Mouse (Mus musculus): ENCODE results near the gene Psmc1.

Gene Psmc1

DNA sequence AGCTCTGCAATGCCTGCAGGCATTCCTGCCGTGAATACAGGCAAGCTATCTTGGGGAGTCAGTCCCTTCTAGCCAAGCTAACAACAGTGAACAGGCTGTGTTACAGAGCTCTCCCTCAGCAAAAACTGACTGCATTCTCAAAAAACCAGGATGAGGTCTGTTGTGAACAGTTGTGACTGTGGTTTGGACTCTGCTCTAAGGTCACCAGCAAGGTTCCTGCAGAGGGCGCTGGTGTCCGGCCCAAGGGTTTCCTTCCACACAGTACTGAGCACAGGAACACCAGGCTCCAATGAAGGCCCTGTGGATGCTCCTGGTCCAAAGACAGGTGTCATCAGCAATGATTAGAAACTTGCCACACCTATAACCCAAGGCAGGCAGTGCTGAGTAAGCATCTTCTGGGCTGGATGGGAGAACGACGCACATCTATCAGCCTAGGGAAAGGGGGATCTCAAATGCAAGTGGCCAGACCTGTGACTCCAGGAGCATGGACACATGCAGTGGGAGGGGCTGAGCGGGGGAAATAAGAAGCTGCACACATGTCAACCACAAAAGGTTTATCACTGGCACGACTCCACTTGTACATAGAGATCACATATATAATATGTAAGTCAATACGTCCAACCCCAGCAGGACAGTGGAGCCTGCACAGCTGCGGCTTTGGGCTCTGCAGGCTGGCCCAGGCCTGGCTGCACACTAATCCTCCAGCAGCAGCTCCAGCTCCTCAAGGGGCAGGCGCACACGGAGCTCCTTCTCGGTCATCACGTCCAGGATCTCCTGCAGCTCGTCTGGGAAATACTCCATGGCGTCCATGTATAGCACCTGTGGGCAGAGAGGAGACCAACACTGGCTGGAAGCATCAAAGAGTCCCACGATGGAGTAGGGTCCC lies 15.2 kb downstream of the Psmc1 start:
- no peak for DNase-seq

DNA sequence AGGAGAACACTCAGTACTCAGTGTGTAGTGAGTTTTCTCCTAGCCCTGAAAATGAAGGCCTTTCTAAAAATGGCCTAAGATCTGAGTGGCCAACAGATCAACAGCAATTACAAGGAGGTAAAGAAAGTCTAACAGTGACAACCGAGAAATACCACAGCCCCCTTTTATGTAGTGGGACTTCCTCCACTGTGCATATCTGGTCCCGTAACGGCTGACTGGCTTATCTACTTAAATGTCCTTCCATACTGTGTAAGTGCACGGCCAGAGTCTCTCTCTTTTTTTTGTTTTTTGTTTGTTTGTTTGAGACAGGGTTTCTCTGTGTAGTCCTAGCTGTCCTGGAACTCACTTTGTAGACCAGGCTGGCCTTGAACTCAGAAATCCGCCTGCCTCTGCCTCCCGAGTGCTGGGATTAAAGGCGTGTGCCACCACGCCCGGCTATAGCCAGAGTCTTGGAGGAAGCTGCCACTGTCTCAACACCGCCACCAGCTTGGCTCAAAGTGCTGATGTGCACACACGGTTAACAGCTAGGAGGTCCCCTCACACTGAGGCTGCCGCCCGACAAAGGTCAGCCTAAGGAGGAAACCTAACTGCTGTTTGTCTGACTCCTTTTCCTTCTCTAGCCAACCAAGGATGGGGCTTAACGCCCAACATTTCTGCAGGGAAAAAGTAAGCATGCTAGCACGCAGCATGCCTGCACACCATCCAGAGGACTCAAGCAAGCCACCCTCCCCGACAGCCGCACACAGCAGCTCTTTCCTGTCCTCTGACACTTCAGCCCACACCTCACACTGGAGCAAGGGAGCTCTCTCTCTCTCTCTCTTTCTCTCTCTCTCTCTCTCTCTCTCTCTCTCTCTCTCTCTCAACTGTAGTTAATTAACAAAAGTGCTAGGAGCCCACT lies 17.3 kb downstream of the Psmc1 start:
- peak; percentile 50 to 59 for DNase-seq

DNA sequence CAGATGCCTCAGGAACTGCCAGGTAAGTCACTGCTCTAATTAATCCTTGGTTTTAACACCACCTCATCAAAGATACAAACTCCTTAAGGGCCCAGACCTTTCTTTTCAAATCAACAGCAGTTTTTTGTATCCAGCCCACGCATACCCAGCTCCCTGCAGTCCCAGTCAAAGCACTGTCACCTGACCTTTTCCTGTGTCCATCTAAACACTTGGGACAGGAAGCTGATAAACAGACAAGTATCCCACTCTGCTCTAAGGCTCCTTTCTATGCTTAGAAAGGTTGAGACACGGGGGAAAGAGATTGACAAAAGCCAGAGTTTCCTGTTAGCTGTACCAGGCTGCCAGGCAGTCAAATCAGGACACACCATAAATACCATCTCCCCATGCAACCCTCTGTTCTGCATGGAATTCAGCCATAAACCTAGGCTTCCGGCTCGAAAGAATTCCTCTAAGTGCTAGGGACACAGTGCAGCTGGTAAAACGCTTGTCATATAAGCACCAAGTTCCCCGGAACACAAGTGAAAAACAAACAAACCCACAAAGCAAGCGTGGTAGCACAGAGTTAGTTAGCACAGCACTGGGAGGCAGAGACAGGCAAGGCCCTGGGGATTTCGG lies 18.0 kb downstream of the Psmc1 start:
- DNase-seq, result peak; percentile 49 to 70

DNA sequence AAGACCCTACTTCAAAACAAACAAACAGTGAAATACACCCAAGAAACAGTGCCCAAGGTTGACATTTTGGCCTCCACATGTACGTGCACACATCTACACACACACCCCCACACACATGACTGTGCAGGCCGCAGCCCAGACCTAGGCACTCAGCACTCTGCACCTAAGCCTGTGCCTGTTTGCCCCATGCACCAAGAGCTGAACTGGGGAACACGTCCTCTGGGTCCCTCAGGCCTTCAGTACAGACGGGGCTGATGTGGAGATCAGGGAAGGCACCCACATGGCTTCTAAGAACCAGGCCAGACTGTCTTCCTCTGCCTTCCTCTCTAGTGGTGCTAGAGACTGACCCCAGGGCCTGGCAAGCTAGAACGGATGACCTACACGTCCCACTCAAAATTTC lies 18.6 kb downstream of the Psmc1 start:
- DNase-seq, result no peak

DNA sequence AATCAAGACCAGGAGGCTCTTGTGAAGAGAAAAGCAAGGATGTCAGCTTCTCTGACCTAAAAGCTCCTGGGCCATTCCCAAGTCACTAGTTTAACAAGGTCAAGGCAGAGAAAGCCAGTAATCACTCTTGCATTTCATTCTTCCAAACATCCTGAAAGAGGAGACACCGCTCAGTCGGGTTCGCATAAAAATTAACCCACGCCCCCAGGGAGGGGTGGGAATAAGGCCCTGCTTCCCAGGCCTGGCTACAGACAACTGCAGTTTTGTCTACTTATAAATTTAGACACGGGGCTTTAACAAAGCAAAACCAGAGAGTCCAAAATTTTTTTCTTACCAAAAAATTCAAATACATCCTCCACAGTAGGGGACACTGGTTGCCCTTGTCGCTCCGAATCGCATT lies 19.0 kb downstream of the Psmc1 start:
- no peak for DNase-seq

DNA sequence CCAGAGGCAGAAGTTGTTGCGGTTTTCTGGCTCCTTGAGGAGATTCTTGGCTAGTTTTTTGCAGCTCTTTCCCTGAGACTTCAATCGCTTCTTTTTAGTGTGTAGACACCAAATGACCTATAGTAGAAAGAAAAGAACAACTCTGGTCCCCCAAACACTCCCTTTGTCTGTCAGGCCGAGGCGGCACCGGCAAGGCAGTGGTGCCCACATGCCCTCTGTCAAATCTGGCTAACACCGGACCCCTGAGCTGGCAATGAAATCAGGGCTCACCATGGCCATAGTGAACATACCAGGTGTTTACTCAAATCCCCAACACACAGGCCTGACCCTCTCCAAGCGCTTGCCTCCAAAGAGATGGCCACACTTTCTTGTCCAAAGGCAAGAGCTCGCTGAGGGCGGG lies 21.2 kb downstream of the Psmc1 start:
- DNase-seq, result no peak

DNA sequence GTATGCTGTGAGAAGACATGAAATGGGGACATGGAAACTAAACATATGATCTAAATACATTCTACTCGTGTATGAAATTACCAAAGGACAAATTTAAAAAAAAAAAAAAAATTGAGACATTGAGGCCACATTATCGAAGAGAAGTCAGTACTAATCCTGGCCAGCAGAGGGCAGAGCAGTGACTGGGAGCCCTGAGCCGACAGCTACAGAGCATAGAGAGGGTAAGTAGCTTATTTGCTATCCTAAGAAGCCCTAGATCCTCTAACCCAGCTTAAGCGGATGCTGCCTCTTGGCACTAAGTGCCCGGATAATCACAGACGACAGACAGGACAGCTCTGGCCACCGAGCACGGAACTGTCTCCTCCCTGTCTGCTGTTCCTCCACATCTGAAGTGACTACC lies 21.7 kb downstream of the Psmc1 start:
- DNase-seq, result peak; percentile 47 to 66

DNA sequence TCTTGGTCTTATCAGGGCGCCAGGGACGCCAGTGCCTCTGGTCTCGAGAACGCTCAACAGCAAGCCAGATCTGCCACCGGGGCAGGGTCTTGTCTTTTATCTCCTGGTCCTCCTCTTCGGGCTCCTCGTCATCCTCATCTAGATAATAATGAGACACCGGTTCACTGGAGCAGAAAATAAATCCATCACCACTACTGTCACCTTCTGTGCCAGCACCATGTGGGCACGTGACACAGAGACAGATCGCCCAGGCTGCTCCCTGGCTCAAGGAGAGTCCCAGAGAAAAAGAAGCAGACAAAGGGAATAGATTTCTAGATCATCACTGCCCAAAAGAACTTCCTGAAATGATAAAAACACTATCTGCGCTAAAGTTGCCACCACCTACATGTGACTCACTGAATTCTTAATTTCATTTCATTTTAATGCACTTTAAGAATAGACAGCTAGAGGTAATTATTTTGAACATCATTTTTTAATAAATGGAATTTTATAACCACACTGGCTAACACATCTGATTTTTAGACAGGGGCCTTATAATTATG lies 24.5 kb downstream of the Psmc1 start:
- no peak for DNase-seq

DNA sequence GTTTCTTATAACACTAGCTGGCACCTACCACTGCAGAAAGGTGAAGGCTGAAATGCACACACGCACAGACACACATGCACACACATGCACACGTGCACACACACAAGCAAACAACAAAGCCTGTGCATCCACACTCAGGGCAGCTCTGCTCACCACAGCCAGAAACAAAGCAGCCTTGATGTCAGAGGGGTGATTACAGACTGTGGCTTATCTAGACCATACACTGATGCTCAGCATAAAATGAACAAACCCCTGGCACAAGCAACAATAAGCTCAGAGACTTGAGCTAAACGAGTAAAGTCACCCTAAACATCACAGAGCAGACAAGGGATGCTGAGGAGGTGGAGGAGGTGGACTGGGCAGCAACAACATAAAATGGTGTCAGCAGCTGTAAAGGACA lies 25.2 kb downstream of the Psmc1 start:
- no peak for DNase-seq

DNA sequence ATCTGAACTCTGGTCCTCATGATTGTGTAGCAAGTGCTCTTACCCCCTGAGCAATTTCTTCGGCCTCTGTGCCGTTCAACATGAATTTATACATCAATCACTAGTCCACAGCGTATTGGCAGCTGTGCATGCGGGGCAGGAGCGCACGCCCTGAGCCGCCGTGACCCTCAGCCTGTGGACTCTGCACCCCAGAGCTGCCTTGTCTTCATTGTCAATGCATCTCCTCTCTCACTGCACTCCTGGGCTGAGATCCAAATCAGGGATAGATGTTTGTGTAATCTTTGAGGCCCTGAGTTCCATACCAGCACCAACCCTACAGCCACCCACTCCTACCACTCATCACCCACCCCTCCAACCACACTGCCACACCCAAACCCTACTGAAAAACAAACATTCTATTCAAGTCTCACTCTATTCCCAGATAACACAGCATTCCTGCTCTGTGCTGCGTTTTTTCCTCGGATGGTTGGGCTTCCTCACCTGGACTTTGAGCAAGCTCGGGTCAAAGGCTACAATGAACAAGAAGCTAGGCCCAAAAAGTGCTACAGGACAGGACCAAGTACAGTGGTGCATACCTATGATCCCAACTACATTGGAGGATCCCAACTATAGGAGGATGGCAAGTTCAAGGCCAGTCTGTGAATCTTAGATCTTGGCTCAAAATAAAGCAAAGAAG lies 33.0 kb downstream of the Psmc1 start:
- no peak for DNase-seq

DNA sequence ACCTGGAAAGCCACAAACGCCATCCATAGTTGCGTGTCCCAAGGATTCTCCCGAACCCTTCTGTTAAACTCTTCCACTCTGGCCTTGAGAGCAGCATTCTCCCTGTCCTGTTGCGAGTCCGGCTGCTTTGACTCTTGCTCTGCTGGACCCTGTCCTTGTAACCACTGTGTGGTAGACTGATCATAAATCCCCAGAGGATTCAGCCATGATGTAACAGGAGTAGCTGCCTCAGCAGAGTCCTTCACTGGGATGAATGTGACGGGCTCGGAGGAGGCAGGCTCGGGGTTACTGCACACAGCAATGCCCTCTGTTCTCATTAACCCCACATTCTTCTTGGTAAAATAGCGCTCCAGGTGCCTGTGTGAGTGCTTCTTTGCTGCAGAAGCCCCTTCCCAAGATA lies 33.8 kb downstream of the Psmc1 start:
- no peak for DNase-seq

DNA sequence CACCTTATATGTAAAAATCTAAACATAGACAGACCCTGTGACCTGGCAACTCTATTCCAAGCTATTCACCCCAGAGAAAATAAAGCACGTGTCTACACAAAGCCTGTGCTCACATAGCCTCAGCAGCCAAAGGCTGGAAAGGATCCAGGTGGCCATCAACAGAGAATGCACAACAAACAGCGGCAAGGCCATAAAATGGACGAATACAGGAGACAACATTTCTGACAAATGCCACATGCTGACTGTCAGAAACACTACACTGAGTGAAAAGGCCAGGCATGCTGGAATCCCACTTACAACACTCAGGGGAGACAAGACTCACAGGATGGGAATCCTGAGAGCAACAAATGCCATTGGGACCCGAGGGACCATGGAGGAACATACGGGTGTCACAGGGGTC lies 34.3 kb downstream of the Psmc1 start:
- DNase-seq, result no peak

DNA sequence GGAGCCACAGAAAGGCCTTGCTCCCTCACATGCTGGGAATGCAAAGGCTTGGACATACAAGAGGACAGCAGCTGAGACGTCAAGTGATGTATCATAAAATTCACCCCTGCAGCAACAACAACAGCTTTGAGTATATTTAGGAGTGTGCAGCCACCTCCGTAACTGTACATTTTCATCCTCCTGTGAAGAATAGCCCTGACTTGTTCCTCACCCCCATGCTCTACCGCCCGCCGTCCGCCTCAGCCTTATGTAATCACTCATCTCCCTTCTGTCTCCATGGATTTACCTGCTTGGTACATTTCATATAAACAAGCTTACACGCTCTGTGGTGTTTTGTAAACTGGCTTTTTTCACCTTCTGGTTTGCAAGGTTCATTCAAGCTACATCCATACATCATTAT lies 42.5 kb downstream of the Psmc1 start:
- no peak for DNase-seq

DNA sequence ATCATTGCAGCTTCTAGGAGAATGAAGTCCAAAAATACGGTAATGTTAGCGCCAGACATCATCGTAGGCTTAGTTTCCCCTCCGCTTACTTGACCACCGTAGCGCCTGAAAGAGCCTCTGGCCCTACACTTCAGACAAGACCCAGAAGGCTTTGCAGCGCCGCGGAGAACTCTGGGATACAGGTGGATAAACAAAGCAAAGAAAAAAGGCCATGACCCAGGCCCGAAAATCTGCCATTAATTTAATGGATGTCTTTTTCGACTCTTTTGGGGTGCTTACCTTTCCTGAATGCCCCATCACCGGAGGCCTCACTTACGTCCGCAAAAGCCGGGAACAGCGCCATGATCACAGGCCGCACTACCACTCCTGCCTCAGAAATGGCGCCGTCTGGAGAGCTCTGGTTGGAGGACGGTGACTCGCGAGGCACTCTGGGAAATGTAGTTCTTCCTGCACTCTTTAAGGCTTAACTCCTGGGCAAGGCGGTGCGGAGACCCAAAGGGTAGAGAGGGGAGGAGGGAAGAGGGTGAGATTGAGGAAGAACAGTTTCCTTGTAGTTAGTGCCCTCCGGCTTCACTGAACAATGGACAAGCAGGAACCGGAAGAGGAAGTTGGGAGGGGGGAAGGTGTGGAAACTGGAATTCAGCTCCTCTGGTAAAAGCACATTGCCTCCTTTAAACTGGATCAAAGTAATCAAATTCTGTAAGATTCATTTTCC lies 49.5 kb downstream of the Psmc1 start, which contains the start of gene Nrde2:
Gene Nrde2 (minus strand): TSS at position 393 of the 715 bp plus-strand sequence.
- DNase-seq, result peak; percentile 94 to 95

DNA sequence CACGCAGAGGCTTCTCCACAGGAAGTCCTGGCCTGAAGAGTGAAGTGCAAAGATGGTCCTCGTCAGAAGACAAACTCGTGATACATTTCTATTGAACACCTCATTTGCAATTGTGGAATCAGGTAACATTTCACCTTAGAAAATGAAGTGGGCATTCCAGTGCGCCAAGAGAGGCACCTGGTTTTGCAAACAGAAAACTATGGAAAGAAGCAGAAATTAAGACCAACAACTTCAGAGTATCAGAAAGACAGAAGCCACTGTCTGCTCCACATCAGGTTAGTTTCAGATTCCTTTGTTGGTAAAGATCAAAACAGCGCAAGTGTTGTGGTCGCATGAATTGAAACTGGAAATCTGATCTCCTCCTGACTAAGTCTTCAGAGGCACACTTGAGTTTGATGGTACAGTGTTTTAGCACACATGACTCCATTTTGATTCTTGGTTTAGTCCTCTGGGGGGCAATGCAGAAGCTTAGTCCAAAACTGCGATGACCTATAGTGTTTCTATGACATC lies 55.1 kb downstream of the Psmc1 start:
- no peak for DNase-seq

DNA sequence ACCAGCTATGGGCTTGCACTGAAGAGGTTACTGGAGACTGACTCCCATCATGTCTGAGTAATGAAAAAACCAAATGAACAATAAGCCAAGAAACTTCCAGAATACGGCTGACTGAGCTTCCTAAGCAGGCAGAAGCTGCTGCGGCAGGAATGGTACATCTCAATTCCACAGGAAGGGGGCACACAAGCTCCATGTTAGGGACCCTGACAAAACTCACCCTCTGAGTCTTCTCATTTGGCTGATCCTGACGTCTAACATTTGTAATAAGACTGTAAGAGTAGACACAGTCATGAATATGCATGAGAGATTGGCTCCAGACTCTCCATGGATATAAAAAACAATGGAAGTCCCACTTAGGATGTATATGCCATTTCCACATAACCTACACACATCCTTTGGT lies 56.2 kb downstream of the Psmc1 start:
- DNase-seq, result peak; percentile 33 to 41

DNA sequence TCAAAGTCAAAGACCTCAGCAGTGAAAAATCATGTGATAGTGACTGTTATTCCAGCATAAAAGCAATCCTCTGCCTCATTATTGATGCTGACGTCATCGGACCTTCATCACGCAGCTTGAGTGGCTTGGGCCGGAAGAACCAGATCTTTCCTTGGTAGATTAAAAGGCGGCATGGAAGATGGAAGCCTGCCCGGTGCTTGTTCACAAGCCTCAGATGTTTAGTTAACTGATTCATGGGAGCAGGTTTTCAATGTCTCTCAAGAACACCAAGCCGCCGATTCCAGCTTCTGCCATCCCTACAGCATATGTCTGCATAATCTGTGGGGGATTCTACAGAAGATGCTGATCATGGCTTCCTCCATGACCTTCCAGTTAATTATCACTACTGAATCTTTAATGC lies 57.0 kb downstream of the Psmc1 start:
- DNase-seq, result peak; percentile 44 to 65

DNA sequence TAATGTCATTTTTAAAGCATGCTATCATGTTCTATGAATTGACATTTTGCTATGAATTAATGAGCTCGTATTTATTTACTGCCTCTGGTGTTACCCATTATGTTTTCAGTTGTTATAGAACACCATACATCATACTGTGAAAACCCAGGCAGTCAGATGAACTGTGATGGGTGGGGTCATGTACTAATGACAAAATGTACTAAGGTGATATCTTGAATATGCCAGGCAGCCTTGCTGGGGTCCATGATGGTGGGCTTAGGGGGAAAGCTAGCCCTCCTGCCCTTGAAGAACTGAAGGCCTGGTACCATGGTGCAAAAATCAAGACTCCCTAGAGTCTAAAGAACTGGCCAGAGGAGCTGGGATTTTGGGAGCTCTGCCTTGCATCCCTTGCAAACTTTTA lies 57.5 kb downstream of the Psmc1 start:
- no peak for DNase-seq

DNA sequence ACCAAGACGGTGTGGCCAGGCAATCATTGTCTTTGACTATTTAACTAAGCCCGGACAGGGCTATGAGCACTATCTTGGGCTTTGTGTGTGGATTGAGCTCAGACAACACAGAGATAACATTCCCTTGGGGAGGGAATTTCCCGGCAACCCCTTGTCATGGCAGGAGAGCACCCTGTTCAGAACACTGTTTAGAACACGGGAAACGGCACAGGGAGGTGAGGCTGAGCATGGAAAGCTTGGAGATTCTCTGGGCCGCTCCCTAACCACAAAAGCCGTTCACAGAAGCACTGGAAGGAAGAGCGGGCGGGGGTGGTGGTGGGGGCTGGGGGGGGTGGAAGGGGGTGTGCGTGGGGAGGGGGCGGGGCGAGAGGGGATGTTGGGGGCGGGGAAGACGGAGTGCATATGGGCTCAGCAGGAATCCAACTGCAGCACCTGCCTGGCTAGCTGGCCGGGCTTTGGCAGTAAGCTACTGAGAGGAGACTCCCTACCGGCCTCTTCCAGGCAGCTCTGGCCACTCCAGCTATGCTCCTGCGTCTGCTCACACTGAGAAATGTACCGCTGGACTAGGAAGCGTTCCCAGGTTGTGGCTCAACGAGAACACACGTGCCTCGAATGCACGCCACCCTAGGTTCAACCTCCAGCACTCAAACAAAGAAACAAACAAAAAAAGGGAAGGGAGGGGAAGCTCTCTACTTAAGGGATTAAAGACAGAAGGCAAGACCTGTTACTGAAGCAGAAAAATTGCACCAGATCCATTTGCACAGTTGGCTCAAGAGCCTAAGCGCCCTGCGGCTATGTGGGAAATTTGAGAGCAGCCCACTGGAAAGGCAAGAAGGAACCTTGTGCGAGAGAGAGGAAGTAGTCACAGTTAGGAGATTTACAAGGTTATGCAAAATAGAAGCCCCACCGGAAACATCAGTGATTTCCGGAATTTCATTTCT lies 58.2 kb downstream of the Psmc1 start:
- DNase-seq, result peak; percentile 59 to 71

DNA sequence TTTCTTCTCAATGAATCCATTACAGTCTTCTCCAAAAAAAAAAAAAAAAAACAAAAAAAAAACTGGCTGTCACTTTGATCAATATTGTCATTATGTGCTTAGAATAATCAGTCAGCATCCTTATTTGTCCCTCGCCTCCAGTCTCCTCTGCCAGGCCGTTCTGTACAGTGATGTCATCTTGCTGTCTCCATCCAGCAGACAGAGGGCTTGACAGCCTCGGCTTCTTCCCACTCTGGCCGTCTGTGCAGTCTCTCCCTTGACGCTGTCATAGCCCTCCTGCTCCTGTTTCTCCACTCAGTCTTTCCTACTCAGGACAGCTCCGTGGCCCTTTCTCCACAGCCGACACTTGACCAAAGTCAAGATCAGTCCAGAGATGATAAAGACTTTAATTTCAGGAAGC lies 62.5 kb downstream of the Psmc1 start:
- no peak for DNase-seq
